Mouse (Mus musculus): Measurements from ENCODE around the gene Pdcd2l. TPM values are rescaled to one million over a fixed set of nuclear protein-coding genes. Genes with fewer than 3 reads are reported as not detected.

The Pdcd2l gene
- total RNA-seq, 2 experiments from 2014 or later: 18.3 to 32.8 TPM

GRCm38 (mm10) chr7:34164671-34165070 lies 31.8 kb downstream of the Pdcd2l start:
- ATAC-seq (replicated peaks; ENCODE audit: poor library complexity, severe bottlenecking): no peak

- ATAC-seq (replicated peaks; ENCODE audit: poor library complexity, severe bottlenecking): no peak
Measured at GRCm38 (mm10) chr7:34159167-34159566, 37.3 kb downstream of the Pdcd2l start.

DNA sequence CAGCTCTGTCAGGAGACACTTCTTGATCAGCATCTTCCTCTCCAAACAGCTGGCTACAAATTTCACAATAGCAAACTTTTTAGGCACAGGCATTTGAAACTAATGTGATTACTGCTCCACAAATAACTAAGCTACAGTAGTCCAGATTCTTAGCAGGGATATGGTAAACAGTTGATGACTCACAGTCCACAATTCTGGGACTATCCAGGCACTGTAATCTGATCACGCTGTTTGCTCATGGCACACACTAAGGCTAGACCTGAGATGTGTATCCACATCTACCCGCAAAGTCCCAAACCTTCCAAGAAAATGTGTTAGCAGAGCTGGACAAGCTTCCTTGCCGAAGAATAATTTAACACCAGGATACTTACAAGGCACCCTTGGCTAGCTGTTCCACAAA lies 38.5 kb downstream of the Pdcd2l start:
- ATAC-seq (replicated peaks; ENCODE audit: poor library complexity, severe bottlenecking): no peak

GRCm38 (mm10) chr7:34147193-34147592 lies 49.3 kb downstream of the Pdcd2l start:
- ATAC-seq (replicated peaks; ENCODE audit: poor library complexity, severe bottlenecking): no peak

- ATAC-seq (replicated peaks; ENCODE audit: poor library complexity, severe bottlenecking): no peak
Measured at GRCm38 (mm10) chr7:34141123-34141522, 55.3 kb downstream of the Pdcd2l start.

- ATAC-seq (replicated peaks; ENCODE audit: poor library complexity, severe bottlenecking): no peak
Measured at GRCm38 (mm10) chr7:34139493-34139892, 57.0 kb downstream of the Pdcd2l start.

Other genes starting within 250 kb of the Pdcd2l start
- not detected in 2 replicates for gene Scgb2b27, start 182.7 kb downstream of the Pdcd2l start, total RNA-seq (2014; fragmentation: Nextera tagmentation)
- not detected in 2 replicates for gene Scgb2b27, start 182.7 kb downstream of the Pdcd2l start, total RNA-seq (2017)
- gene Scgb1b27, start 175.2 kb downstream of the Pdcd2l start, total RNA-seq (2014; fragmentation: Nextera tagmentation): not detected in 2 replicates
- not detected in 2 replicates for gene Scgb1b27, start 175.2 kb downstream of the Pdcd2l start, total RNA-seq (2017)
- not detected in 2 replicates for gene Scgb1b30, start 101.2 kb downstream of the Pdcd2l start, total RNA-seq (2014; fragmentation: Nextera tagmentation)
- gene Scgb1b30, start 101.2 kb downstream of the Pdcd2l start, total RNA-seq (2017): not detected in 2 replicates
- not detected in 2 replicates for gene Wtip, start 63.4 kb downstream of the Pdcd2l start, total RNA-seq (2014; fragmentation: Nextera tagmentation)
- gene Wtip, start 63.4 kb downstream of the Pdcd2l start, total RNA-seq (2017): 0.09 and 0.26 TPM in 2 replicates
- gene Uba2, start 27.1 kb downstream of the Pdcd2l start, total RNA-seq (2014; fragmentation: Nextera tagmentation): 150 and 160 TPM in 2 replicates
- 207 and 213 TPM in 2 replicates for gene Uba2, start 27.1 kb downstream of the Pdcd2l start, total RNA-seq (2017)
- gene Gpi1, start 33.7 kb upstream of the Pdcd2l start, total RNA-seq (2014; fragmentation: Nextera tagmentation): 653 and 773 TPM in 2 replicates
- 606 and 815 TPM in 2 replicates for gene Gpi1, start 33.7 kb upstream of the Pdcd2l start, total RNA-seq (2017)
- not detected in 2 replicates for gene Gm6096, start 54.4 kb upstream of the Pdcd2l start, total RNA-seq (2014; fragmentation: Nextera tagmentation)
- gene Gm6096, start 54.4 kb upstream of the Pdcd2l start, total RNA-seq (2017): not detected in 2 replicates
- gene 4931406P16Rik, start 116.9 kb upstream of the Pdcd2l start, total RNA-seq (2014; fragmentation: Nextera tagmentation): 7.2 and 10.5 TPM in 2 replicates
- gene 4931406P16Rik, start 116.9 kb upstream of the Pdcd2l start, total RNA-seq (2017): 9.2 and 12.5 TPM in 2 replicates
- gene Lsm14a, start 196.7 kb upstream of the Pdcd2l start, total RNA-seq (2014; fragmentation: Nextera tagmentation): 77.6 and 92.1 TPM in 2 replicates
- gene Lsm14a, start 196.7 kb upstream of the Pdcd2l start, total RNA-seq (2017): 53.5 and 64.4 TPM in 2 replicates